Mouse (Mus musculus): ENCODE results near the gene Paqr3.

DNA sequence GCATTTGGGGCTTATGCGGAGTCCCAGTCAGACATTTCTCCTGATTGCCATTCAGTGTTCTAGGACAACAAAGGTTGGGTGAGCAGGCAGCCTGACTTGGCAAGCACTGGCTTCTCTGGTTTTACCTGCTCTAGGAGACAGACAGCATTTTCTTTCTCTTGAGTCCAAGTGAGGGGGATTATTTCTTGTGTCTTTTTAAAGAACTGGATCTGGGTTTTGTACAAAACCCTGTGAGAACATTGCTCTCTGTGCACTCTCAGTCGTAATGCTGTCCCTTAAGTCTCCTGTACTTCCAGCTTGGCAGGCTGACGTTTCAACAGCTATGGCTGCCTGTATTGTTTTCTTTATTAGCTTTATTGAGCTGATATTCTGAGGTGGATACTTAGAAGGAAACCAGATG is 55.0 kb downstream of the Paqr3 start:
- peak; percentile 66 for TF ChIP-seq EP300 (optimal IDR thresholded peaks at IDR 0.05)
- TF ChIP-seq CTCF (IDR thresholded peaks at IDR 0.05; ENCODE audit: low read depth): no peak

Measured in stomach, postnatal 0 days (tissue).